Comparison of ENCODE assay signal across 1 mouse cellular context in genomic region chr8:110859651-110860501, GRCm38 (mm10).
TF ChIP-seq lines count a peak whose summit lies in the region.

No protein-coding gene starts in this region.

TF ChIP-seq in CH12.LX, 34 proteins besides CTCF, POLR2A, EP300 and RAD21:
- TF ChIP-seq MEF2A (IDR thresholded peaks at IDR 0.05; ENCODE audit: borderline replicate concordance, low read depth, low read length) (peak; percentile 62), NRF1 (IDR thresholded peaks at IDR 0.05; ENCODE audit: low read depth, low read length) (no peak), RCOR1 (conservative IDR thresholded peaks at IDR 0.05; ENCODE audit: low read depth, low read length) (0 out of 2 replicates have a peak, but pooled peaks have one; percentile 25), MYC (IDR thresholded peaks at IDR 0.05; ENCODE audit: low read depth, low read length) (peak; percentile 96; the same call in 1 of the 2 replicates), KAT2A (IDR thresholded peaks at IDR 0.05; ENCODE audit: insufficient replicate concordance, low read length) (no peak), CHD2 (IDR thresholded peaks at IDR 0.05; ENCODE audit: low read length) (0 out of 2 replicates have a peak, but pooled peaks have one; percentile 14), ELF1 (IDR thresholded peaks at IDR 0.05; ENCODE audit: low read depth, low read length) (no peak), MAX (IDR thresholded peaks at IDR 0.05; ENCODE audit: low read length) (peak; percentile 75), MAZ (IDR thresholded peaks at IDR 0.05; ENCODE audit: low read depth, low read length) (0 out of 2 replicates have a peak, but pooled peaks have one; percentile 16), SIN3A (IDR thresholded peaks at IDR 0.05; ENCODE audit: low read length) (peak; percentile 60; the same call in 1 of the 2 replicates), USF2 (conservative IDR thresholded peaks at IDR 0.05; ENCODE audit: low read depth, low read length) (no peak; the same call in 1 of the 2 replicates), POLR2AphosphoS2 (IDR thresholded peaks at IDR 0.05; ENCODE audit: low read depth, low read length) (no peak), ZNF384 (IDR thresholded peaks at IDR 0.05; ENCODE audit: low read depth, low read length) (peak; percentile 72), ETS1 (conservative IDR thresholded peaks at IDR 0.05; ENCODE audit: low read depth, low read length) (peak; percentile 59; the same call in 1 of the 2 replicates), JUND (conservative IDR thresholded peaks at IDR 0.05; ENCODE audit: low read depth, low read length) (no peak), ZKSCAN1 (IDR thresholded peaks at IDR 0.05; ENCODE audit: borderline replicate concordance, low read depth, low read length) (no peak), E2F4 (IDR thresholded peaks at IDR 0.05; ENCODE audit: insufficient replicate concordance, low read depth, low read length) (0 out of 2 replicates have a peak, but pooled peaks have one; percentile 13), TBP (conservative IDR thresholded peaks at IDR 0.05; ENCODE audit: low read depth, low read length) (peak; percentile 52; the same call in 1 of the 2 replicates), GABPA (IDR thresholded peaks at IDR 0.05; ENCODE audit: insufficient replicate concordance, low read depth, low read length) (no peak), HCFC1 (IDR thresholded peaks at IDR 0.05; ENCODE audit: low read depth, low read length) (peak; percentile 17; the same call in 1 of the 2 replicates), BHLHE40 (IDR thresholded peaks at IDR 0.05; ENCODE audit: low read depth, low read length) (0 out of 2 replicates have a peak, but pooled peaks have one; percentile 21), PAX5 (IDR thresholded peaks at IDR 0.05; ENCODE audit: low read length) (no peak), JUN (IDR thresholded peaks at IDR 0.05; ENCODE audit: insufficient read depth, low read depth, low read length) (no peak), ZC3H11A (IDR thresholded peaks at IDR 0.05; ENCODE audit: low read depth, low read length) (peak; percentile 24; the same call in 1 of the 2 replicates), USF1 (IDR thresholded peaks at IDR 0.05; ENCODE audit: low read depth, low read length) (no peak), IRF4 (IDR thresholded peaks at IDR 0.05; ENCODE audit: low read depth, low read length) (peak; percentile 86; the same call in 1 of the 2 replicates), UBTF (IDR thresholded peaks at IDR 0.05; ENCODE audit: low read depth, low read length) (no peak), TCF12 (IDR thresholded peaks at IDR 0.05; ENCODE audit: low read depth, low read length) (peak; percentile 41), NELFE (IDR thresholded peaks at IDR 0.05; ENCODE audit: low read depth, low read length) (no peak; the same call in 1 of the 2 replicates), MXI1 (IDR thresholded peaks at IDR 0.05; ENCODE audit: low read depth, low read length) (peak; percentile 85), CHD1 (IDR thresholded peaks at IDR 0.05; ENCODE audit: low read depth, low read length) (no peak), MAFK (IDR thresholded peaks at IDR 0.05; ENCODE audit: insufficient replicate concordance, low read length) (0 out of 2 replicates have a peak, but pooled peaks have one; percentile 38), ZMIZ1 (IDR thresholded peaks at IDR 0.05; ENCODE audit: low read depth, low read length) (no peak), SMC3 (IDR thresholded peaks at IDR 0.05; ENCODE audit: low read depth, low read length) (peak; percentile 69)
TF ChIP-seq in CH12.LX: peak in this region for 19.
